Comparison of ENCODE assay signal across 14 mouse cellular contexts in the genomic region with DNA sequence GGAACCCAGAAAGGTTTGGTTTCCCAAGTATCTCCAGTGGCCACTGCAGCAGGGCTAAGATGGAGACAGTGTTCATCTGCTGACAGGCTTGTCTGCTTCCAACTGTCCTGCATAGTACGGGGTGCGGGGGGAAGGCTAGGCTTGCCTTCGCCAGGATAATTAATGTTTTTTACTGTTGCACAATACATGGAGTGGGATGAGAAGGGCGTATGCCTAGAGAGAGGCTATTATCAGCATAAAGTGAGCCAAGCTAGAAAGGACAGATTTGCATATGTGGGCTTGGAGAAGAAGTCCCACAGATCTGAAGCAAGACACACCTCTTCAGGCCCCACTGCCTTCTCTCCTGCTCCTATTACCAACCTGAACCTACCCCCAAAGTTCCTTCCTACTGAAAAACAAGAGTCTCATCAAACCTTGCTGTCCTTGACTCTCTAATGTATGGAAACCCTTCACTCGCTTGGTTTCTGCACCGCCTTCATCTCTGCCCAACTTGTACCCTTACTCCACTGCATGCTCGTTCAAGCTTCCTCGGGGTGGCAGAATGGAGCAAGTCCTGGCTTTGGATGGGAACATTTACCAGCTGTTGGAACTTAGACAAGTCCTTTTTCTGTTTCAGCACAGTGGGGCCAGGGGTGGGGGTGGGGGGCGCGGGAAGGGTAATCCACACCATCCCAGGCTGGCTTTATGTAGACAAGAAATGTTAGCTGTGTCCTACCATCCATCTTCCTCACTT. TPM values are rescaled to one million over a fixed set of nuclear protein-coding genes. Genes with fewer than 3 reads are reported as not detected.
DNase-seq lines count a peak whose midpoint lies in the region; ATAC-seq and TF ChIP-seq lines count a peak whose summit lies in the region.
"Had no signal": no experiment of that assay in that cellular context is flagged by ENCODE, and none has a peak within 500 bp of the region (broad histone marks: within the 10 kb centered on the region; RNA-seq: fewer than 3 reads in every experiment).

No protein-coding gene starts in this region.

- H3K9ac ChIP-seq in CH12.LX (ENCODE audit: insufficient read depth, low read depth), result no peak overlapping the region
- no peak overlapping the region for H3K9ac ChIP-seq in intestine, embryonic 15.5 days
- H3K9ac ChIP-seq: forebrain, embryonic 13.5 days had no signal

- no peaks in the 10 kb centered on the region for H3K27me3 ChIP-seq in CH12.LX (replicated peaks)
- no peaks in the 10 kb centered on the region for H3K27me3 ChIP-seq in intestine, embryonic 15.5 days (replicated peaks)
- H3K27me3 ChIP-seq: forebrain, embryonic 13.5 days had no signal

- H3K4me3 ChIP-seq in layer of hippocampus, adult 2 months, result no peak overlapping the region
- H3K4me3 ChIP-seq in CH12.LX (replicated peaks in 1 of 3; ENCODE audit: low read depth in 2 of 3, low read length in 2 of 3, poor library complexity in 1 of 3), result no peak overlapping the region
- H3K4me3 ChIP-seq in intestine, embryonic 15.5 days (replicated peaks), result no peak overlapping the region
- H3K4me3 ChIP-seq: forebrain, embryonic 13.5 days had no signal

- DNase-seq in frontal cortex, postnatal 14 days (ENCODE audit: low spot score in 2 of 2), result no peak
- DNase-seq in layer of hippocampus, adult 2 months (ENCODE audit: low spot score in 2 of 2), result peak in 1 of 2 experiments; percentile 31
- no peak for DNase-seq in layer of hippocampus, postnatal 25 days (ENCODE audit: extremely low spot score in 1 of 2, low spot score in 1 of 2)
- DNase-seq in CH12.LX (ENCODE audit: extremely low read depth), result peak; percentile 27
- DNase-seq in thymus, postnatal 10 days (ENCODE audit: low spot score in 2 of 2), result no peak
- DNase-seq in spleen, postnatal 14 days (ENCODE audit: low spot score in 2 of 2), result no peak
- DNase-seq: embryo, embryonic 11 days had no signal

- no peaks in the 10 kb centered on the region for H3K79me2 ChIP-seq in CH12.LX (replicated peaks; ENCODE audit: control insufficient read depth, extremely low read depth, insufficient read depth, poor library complexity, severe bottlenecking)

- peak; percentile 53 for TF ChIP-seq CTCF in layer of hippocampus, adult 2 months (conservative IDR thresholded peaks at IDR 0.05)
- TF ChIP-seq CTCF in CH12.LX (conservative IDR thresholded peaks at IDR 0.05 in 1 of 2, IDR thresholded peaks at IDR 0.05 in 1 of 2; ENCODE audit: low read depth in 2 of 2, low read length in 2 of 2), result peak in 1 of 2 experiments; percentile 23; a peak in 1 of 4 replicates

- no peak overlapping the region for H3K4me2 ChIP-seq in CH12.LX (ENCODE audit: insufficient read depth, low read depth, poor library complexity, severe bottlenecking)
- no peak overlapping the region for H3K4me2 ChIP-seq in intestine, embryonic 15.5 days (replicated peaks)
- H3K4me2 ChIP-seq: forebrain, embryonic 13.5 days had no signal

- H3K9me3 ChIP-seq in CH12.LX (replicated peaks; ENCODE audit: low read length), result no peaks in the 10 kb centered on the region
- no peaks in the 10 kb centered on the region for H3K9me3 ChIP-seq in intestine, embryonic 15.5 days
- H3K9me3 ChIP-seq: forebrain, embryonic 13.5 days had no signal

- TF ChIP-seq EP300 in CH12.LX (IDR thresholded peaks at IDR 0.05; ENCODE audit: low read length), result no peak

- 70% methylated on average over 10 of the region's 10 CpGs for WGBS in intestine, embryonic 15.5 days

- in situ Hi-C loops in CH12.LX (cut with MboI; ENCODE audit: low pct_ligation_motif_present, low pct_unique_long_range_greater_than_20kb, low sequenced_read_pairs), result no loop called here

- no peak for TF ChIP-seq RAD21 in CH12.LX (IDR thresholded peaks at IDR 0.05; ENCODE audit: low read depth, low read length)

- H3K36me3 ChIP-seq in CH12.LX (replicated peaks in 1 of 2; ENCODE audit: control insufficient read depth in 1 of 2, insufficient read depth in 1 of 2, low read length in 1 of 2), result no peaks in the 10 kb centered on the region
- no peaks in the 10 kb centered on the region for H3K36me3 ChIP-seq in intestine, embryonic 15.5 days

- dilution Hi-C loops in CH12.LX (cut with MboI; ENCODE audit: extremely low pct_ligation_motif_present, extremely low pct_unique_long_range_greater_than_20kb, low sequenced_read_pairs), result no loop called here

- no peak for TF ChIP-seq POLR2A in CH12.LX (IDR thresholded peaks at IDR 0.05; ENCODE audit: low read depth, low read length)

- H3K4me1 ChIP-seq in CH12.LX (ENCODE audit: control insufficient read depth in 1 of 2, insufficient read depth in 2 of 2), result peaks cover 14 to 50% of the 10 kb centered on the region in 2 experiments
- H3K4me1 ChIP-seq in intestine, embryonic 15.5 days (replicated peaks), result no peaks in the 10 kb centered on the region
- H3K4me1 ChIP-seq: forebrain, embryonic 13.5 days had no signal

- peak overlapping the region; percentile 90 for H3K27ac ChIP-seq in layer of hippocampus, adult 2 months
- H3K27ac ChIP-seq in CH12.LX (ENCODE audit: insufficient read depth, low read depth), result no peak overlapping the region
- H3K27ac ChIP-seq in intestine, embryonic 15.5 days, result no peak overlapping the region
- H3K27ac ChIP-seq: forebrain, embryonic 13.5 days had no signal

- peak; percentile 72 for ATAC-seq in frontal cortex, adult (ENCODE audit: low TSS enrichment)
- peak; percentile 43 for ATAC-seq in intestine, embryonic 15.5 days
- ATAC-seq: forebrain, embryonic 13.5 days had no signal

TF ChIP-seq in CH12.LX, 34 proteins besides CTCF, POLR2A, EP300 and RAD21:
- no peak for TF ChIP-seq RCOR1 (conservative IDR thresholded peaks at IDR 0.05; ENCODE audit: low read depth, low read length)
- TF ChIP-seq MEF2A (IDR thresholded peaks at IDR 0.05; ENCODE audit: borderline replicate concordance, low read depth, low read length), result no peak
- TF ChIP-seq CHD2 (IDR thresholded peaks at IDR 0.05; ENCODE audit: low read length), result no peak
- no peak for TF ChIP-seq NRF1 (IDR thresholded peaks at IDR 0.05; ENCODE audit: low read depth, low read length)
- TF ChIP-seq IRF4 (IDR thresholded peaks at IDR 0.05; ENCODE audit: low read depth, low read length), result no peak
- no peak; the same call in 1 of the 2 replicates for TF ChIP-seq SMC3 (IDR thresholded peaks at IDR 0.05; ENCODE audit: low read depth, low read length)
- TF ChIP-seq MAFK (IDR thresholded peaks at IDR 0.05; ENCODE audit: insufficient replicate concordance, low read length), result no peak
- TF ChIP-seq ZKSCAN1 (IDR thresholded peaks at IDR 0.05; ENCODE audit: borderline replicate concordance, low read depth, low read length), result no peak
- TF ChIP-seq PAX5 (IDR thresholded peaks at IDR 0.05; ENCODE audit: low read length), result no peak
- TF ChIP-seq GABPA (IDR thresholded peaks at IDR 0.05; ENCODE audit: insufficient replicate concordance, low read depth, low read length), result no peak
- TF ChIP-seq USF1 (IDR thresholded peaks at IDR 0.05; ENCODE audit: low read depth, low read length), result no peak
- no peak for TF ChIP-seq SIN3A (IDR thresholded peaks at IDR 0.05; ENCODE audit: low read length)
- TF ChIP-seq USF2 (conservative IDR thresholded peaks at IDR 0.05; ENCODE audit: low read depth, low read length), result no peak
- no peak for TF ChIP-seq HCFC1 (IDR thresholded peaks at IDR 0.05; ENCODE audit: low read depth, low read length)
- TF ChIP-seq MYC (IDR thresholded peaks at IDR 0.05; ENCODE audit: low read depth, low read length), result no peak
- no peak for TF ChIP-seq BHLHE40 (IDR thresholded peaks at IDR 0.05; ENCODE audit: low read depth, low read length)
- TF ChIP-seq NELFE (IDR thresholded peaks at IDR 0.05; ENCODE audit: low read depth, low read length), result no peak

RNA-seq across cellular contexts. Expression of a gene that starts 16.2 kb away (rescaled TPM):
- 100 to 1,000 TPM; 585 to 600 TPM for total RNA-seq in layer of hippocampus, adult 2 months (2021)
- 100 to 1,000 TPM; 592 to 599 TPM for total RNA-seq in layer of hippocampus, postnatal 25 days (2021)
- total RNA-seq in CH12.LX (2012; rRNA removed) (0.13 and 0.21 TPM in 2 replicates), CH12.LX (2014; rRNA removed) (0.03 and 0.07 TPM in 2 replicates)
- 0.23 and 0.33 TPM in 2 replicates for polyA plus RNA-seq in CH12.LX (2012; ENCODE audit: insufficient read length, low read depth)
- 3.3 TPM in 2 replicates for polyA plus RNA-seq in intestine, embryonic 15.5 days (2015; fragmentation: Nextera tagmentation; extraction: Ambion mirVana)

RNA-seq across cellular contexts. Expression of a gene that starts 20.2 kb away (rescaled TPM):
- 100 to 1,000 TPM; 255 to 257 TPM for total RNA-seq in layer of hippocampus, adult 2 months (2021)
- 100 to 1,000 TPM; 253 to 278 TPM for total RNA-seq in layer of hippocampus, postnatal 25 days (2021)
- total RNA-seq in CH12.LX (2012; rRNA removed) (29.3 and 37.0 TPM in 2 replicates), CH12.LX (2014; rRNA removed) (7.4 and 8.3 TPM in 2 replicates)
- polyA plus RNA-seq in CH12.LX (2012; ENCODE audit: insufficient read length, low read depth), result 22.1 and 25.9 TPM in 2 replicates
- 46.1 and 53.3 TPM in 2 replicates for polyA plus RNA-seq in intestine, embryonic 15.5 days (2015; fragmentation: Nextera tagmentation; extraction: Ambion mirVana)

RNA-seq across cellular contexts. Expression of a gene that starts 23.5 kb away (rescaled TPM):
- total RNA-seq in layer of hippocampus, adult 2 months (2021), result not detected
- total RNA-seq in layer of hippocampus, postnatal 25 days (2021), result not detected
- total RNA-seq in CH12.LX (2012; rRNA removed) (not detected in 2 replicates), CH12.LX (2014; rRNA removed) (not detected in 2 replicates)
- polyA plus RNA-seq in CH12.LX (2012; ENCODE audit: insufficient read length, low read depth), result 0.07 TPM in 1 of 2 replicates, not detected in the other
- polyA plus RNA-seq in intestine, embryonic 15.5 days (2015; fragmentation: Nextera tagmentation; extraction: Ambion mirVana), result not detected in 2 replicates
- total RNA-seq: left cerebral cortex, postnatal 14 days had no signal
- polyA plus RNA-seq: intestine, embryonic 14.5 days; stomach, embryonic 14.5 days had no signal

RNA-seq across cellular contexts. Expression of a gene that starts 47.4 kb away (rescaled TPM):
- 10 to 100 TPM; 67.2 to 69.2 TPM for total RNA-seq in layer of hippocampus, adult 2 months (2021)
- 10 to 100 TPM; 59.0 to 68.9 TPM for total RNA-seq in layer of hippocampus, postnatal 25 days (2021)
- total RNA-seq in CH12.LX (2012; rRNA removed) (0.04 TPM in 1 of 2 replicates, not detected in the other), CH12.LX (2014; rRNA removed) (not detected in 2 replicates)
- 0.07 and 0.10 TPM in 2 replicates for polyA plus RNA-seq in CH12.LX (2012; ENCODE audit: insufficient read length, low read depth)
- 0.08 TPM in 1 of 2 replicates, not detected in the other for polyA plus RNA-seq in intestine, embryonic 15.5 days (2015; fragmentation: Nextera tagmentation; extraction: Ambion mirVana)
- polyA plus RNA-seq: heart, embryonic 14.5 days; intestine, embryonic 14.5 days; stomach, embryonic 14.5 days had no signal

RNA-seq across cellular contexts. Expression of a gene that starts 59.3 kb away (rescaled TPM):
- total RNA-seq in layer of hippocampus, adult 2 months (2021), result 10 to 100 TPM; 83.2 to 91.6 TPM
- 10 to 100 TPM; 84.0 to 88.1 TPM for total RNA-seq in layer of hippocampus, postnatal 25 days (2021)
- total RNA-seq in CH12.LX (2012; rRNA removed) (0.08 and 0.13 TPM in 2 replicates), CH12.LX (2014; rRNA removed) (not detected in 2 replicates)
- polyA plus RNA-seq in CH12.LX (2012; ENCODE audit: insufficient read length, low read depth), result 0.06 TPM in 1 of 2 replicates, not detected in the other
- polyA plus RNA-seq in intestine, embryonic 15.5 days (2015; fragmentation: Nextera tagmentation; extraction: Ambion mirVana), result 0.08 TPM in 2 replicates
- polyA plus RNA-seq: heart, embryonic 14.5 days had no signal

Comparison
In these comparisons a context has a peak if more than half of its experiments do, and no peak if none do; other contexts are left out.
1. RNA of a gene that starts 16.2 kb away (total RNA-seq): 585 to 600 TPM in layer of hippocampus, adult 2 months and 592 to 599 TPM in layer of hippocampus, postnatal 25 days; 0.03 to 0.21 TPM in CH12.LX; every median in the first group is over 100 times any median in the second.
2. RNA of a gene that starts 20.2 kb away (total RNA-seq): 253 to 278 TPM in layer of hippocampus, postnatal 25 days and 255 to 257 TPM in layer of hippocampus, adult 2 months; 7.4 to 37.0 TPM in CH12.LX; every median in the first group is over 4 times any median in the second.